Mouse (Mus musculus) hindbrain, embryonic 15.5 days (tissue): ENCODE results near the gene Palm2. TPM values are rescaled to one million over a fixed set of nuclear protein-coding genes. Genes with fewer than 3 reads are reported as not detected.
A peak's percentile ranks its signal among the peaks of the same experiment; 100 is the strongest.

ENCODE experiments used
- ATAC-seq: fragments of 200-750 bp; cut with Nextera tagmentation; 2 replicates; pipeline ENCODE4 v1.8.0; 2017; ENCODE audit warnings: low read depth, moderate number of reproducible peaks, moderate TSS enrichment; ENCODE audit not compliant: low FRiP score
- H3K27ac ChIP-seq: fragments of 300-500 bp; sonication (generic); replicated peaks from 2 replicates; pipeline ENCODE4 v1.5.1; 2015; ENCODE audit warnings: mild to moderate bottlenecking, inconsistent platforms
- H3K27me3 ChIP-seq: fragments of 300-500 bp; sonication (generic); 2 replicates; pipeline ENCODE4 v1.6.1; 2015; ENCODE audit warnings: control low read depth, inconsistent platforms
- H3K36me3 ChIP-seq: fragments of 300-500 bp; sonication (generic); 2 replicates; pipeline ENCODE4 v1.6.1; 2015; ENCODE audit warnings: control low read depth, inconsistent platforms
- H3K4me1 ChIP-seq: fragments of 300-500 bp; sonication (generic); replicated peaks from 2 replicates; pipeline ENCODE4 v1.6.1; 2015; ENCODE audit warnings: control low read depth, inconsistent platforms
- H3K4me2 ChIP-seq: fragments of 300-500 bp; sonication (generic); 2 replicates; pipeline ENCODE4 v1.6.1; 2015; ENCODE audit warnings: moderate library complexity, mild to moderate bottlenecking, inconsistent platforms
- H3K4me3 ChIP-seq: fragments of 300-500 bp; sonication (generic); 2 replicates; pipeline ENCODE4 v1.5.1; 2015; ENCODE audit warnings: mild to moderate bottlenecking, inconsistent platforms
- H3K9ac ChIP-seq: fragments of 300-500 bp; sonication (generic); 2 replicates; pipeline ENCODE4 v1.6.1; 2015; ENCODE audit warnings: inconsistent platforms
- H3K9me3 ChIP-seq: fragments of 300-500 bp; sonication (generic); 2 replicates; pipeline ENCODE4 v1.6.1; 2016; ENCODE audit warnings: control low read depth, inconsistent platforms
- WGBS: fragments of 180-500 bp; shearing (Covaris S2); methylation state at CpG from one replicate; pipeline ENCODE4 v1.1.7; 2015; 5-methylcytosine and 5-hydroxymethylcytosine counted together
- polyA plus RNA-seq: library from polyadenylated mRNA; unstranded; fragments of >200 nt; fragmentation: Nextera tagmentation; extraction: Ambion mirVana; gene quantifications from 2 replicates; pipeline ENCODE4 v1.2.1, GENCODE M21; 2015

Palm2 gene
- polyA plus RNA-seq, 1 experiment from 2014 or later: 21.6 TPM

DNA sequence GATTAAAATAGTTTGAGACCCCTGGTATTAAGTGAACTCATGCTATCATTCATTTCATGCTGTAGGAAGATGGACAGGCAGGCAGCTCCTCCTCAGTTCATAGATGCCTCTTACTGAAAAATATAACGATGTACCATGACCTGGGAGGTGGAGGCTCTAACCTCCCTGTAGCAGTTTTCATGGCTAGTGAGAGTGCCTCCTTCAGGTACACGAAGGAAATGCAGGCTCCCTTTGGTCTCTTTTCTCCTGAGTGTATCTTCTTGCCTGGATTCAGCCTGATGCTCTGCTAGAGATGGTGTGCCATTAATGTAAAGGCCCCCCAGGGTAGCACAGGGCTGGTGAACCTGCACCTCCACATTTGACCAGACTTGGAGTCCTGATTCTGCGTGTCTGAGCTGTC lies 222.8 kb downstream of the Palm2 start:
- H3K9ac ChIP-seq: no peak overlapping the region
- 81% methylated on average over 3 of the region's 3 CpGs for WGBS
- peaks cover 12% of the 10 kb centered on the region; the same call in 1 of the 2 replicates for H3K36me3 ChIP-seq
- H3K4me3 ChIP-seq: no peak overlapping the region
- no peaks in the 10 kb centered on the region for H3K9me3 ChIP-seq
- H3K27me3 ChIP-seq: no peaks in the 10 kb centered on the region
- no peak overlapping the region for H3K4me2 ChIP-seq
- peaks cover 18% of the 10 kb centered on the region for H3K4me1 ChIP-seq
- ATAC-seq: no peak
- no peak overlapping the region for H3K27ac ChIP-seq

DNA sequence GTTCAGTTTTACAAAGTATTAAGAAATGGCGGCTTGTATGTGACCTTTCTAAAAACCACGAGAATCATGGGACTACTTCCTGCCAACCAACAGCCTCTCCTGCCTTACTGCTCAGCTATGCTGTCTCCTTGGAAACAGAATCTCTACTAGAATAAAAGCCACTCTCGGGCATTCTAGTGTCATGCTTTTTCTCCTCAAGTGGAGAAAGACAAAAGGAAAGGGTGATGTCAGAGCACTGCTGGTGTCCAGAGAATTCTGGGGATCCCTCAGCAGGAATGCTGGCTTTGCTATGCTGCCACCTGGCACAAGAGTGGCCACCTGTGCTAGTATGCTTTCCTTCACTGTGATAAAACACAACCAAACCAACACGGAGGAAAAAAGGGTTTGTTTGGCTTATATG lies 226.4 kb downstream of the Palm2 start:
- WGBS: 3% methylated on average over 4 of the region's 4 CpGs
- Histone ChIP-seq H3K27ac (peak overlapping the region; percentile 76), H3K36me3 (peaks cover 12% of the 10 kb centered on the region; the same call in 1 of the 2 replicates), H3K4me2 (peak overlapping the region; percentile 24; the same call in 1 of the 2 replicates), H3K4me1 (peaks cover 18% of the 10 kb centered on the region), H3K9me3 (no peaks in the 10 kb centered on the region), H3K4me3 (no peak overlapping the region), H3K27me3 (no peaks in the 10 kb centered on the region), H3K9ac (no peak overlapping the region)
- peak; percentile 77; the same call in 1 of the 2 replicates for ATAC-seq

DNA sequence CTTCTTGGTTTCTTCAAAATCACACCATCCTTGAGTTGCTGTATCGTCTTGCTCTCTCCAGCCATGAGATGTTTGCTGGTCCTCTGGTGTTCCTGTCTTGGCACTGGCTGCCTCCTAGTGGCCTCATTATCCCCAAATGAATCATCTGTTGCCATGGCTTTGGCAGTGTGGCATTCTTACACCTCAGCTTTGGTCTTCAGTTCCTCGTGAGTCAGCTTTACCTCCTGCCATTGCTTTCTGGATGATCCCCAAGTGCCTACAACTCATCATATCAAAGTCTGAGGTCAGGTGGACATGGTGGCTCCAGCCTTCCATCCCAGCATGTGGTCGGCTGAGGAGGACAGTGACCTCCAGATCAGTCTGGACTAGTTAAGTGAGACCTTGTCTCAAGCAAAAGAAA lies 232.1 kb downstream of the Palm2 start:
- WGBS: 69% methylated on average over 3 of the region's 3 CpGs
- no peaks in the 10 kb centered on the region for H3K27me3 ChIP-seq
- H3K4me1 ChIP-seq: peaks cover 2% of the 10 kb centered on the region
- no peak overlapping the region for H3K27ac ChIP-seq
- H3K4me2 ChIP-seq: no peak overlapping the region
- H3K36me3 ChIP-seq: no peaks in the 10 kb centered on the region
- no peak for ATAC-seq
- no peak overlapping the region for H3K4me3 ChIP-seq
- H3K9ac ChIP-seq: no peak overlapping the region
- H3K9me3 ChIP-seq: no peaks in the 10 kb centered on the region

DNA sequence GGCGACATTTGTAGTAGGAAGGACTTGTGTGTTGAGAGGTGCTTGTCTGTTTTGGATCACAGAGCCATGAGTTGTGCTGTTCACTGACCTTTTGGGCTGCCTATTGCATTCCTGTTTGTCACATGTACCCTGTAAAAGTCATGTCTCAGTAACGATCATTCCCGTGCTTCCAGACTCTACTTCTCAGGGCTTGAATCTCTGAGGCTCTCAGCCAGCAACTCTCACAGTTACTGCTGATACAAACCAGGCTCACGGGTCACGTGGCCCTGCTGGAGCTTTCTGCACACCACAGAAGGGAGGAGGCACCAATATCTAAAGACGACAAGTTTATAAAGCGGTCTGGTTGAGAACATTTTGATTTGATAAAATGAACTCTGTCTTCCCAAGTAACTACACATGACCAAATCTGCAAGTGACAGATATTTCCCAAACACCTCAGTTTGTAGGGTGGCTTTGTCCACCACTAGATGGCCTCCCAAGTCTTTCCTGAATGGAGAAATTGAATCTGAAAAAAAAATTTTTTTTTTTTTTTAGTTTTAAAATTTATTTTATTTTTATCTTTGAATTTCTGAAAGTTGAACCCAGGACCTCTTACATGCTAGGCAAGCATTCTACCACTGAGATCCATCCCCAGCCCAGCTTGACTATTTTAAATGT lies 236.9 kb downstream of the Palm2 start:
- H3K36me3 ChIP-seq: no peaks in the 10 kb centered on the region
- no peaks in the 10 kb centered on the region for H3K27me3 ChIP-seq
- H3K4me3 ChIP-seq: no peak overlapping the region
- no peak overlapping the region for H3K9ac ChIP-seq
- no peak overlapping the region for H3K4me2 ChIP-seq
- no peaks in the 10 kb centered on the region for H3K9me3 ChIP-seq
- 74% methylated on average over 7 of the region's 7 CpGs for WGBS
- no peak for ATAC-seq
- H3K4me1 ChIP-seq: peaks cover 15% of the 10 kb centered on the region
- H3K27ac ChIP-seq: no peak overlapping the region

DNA sequence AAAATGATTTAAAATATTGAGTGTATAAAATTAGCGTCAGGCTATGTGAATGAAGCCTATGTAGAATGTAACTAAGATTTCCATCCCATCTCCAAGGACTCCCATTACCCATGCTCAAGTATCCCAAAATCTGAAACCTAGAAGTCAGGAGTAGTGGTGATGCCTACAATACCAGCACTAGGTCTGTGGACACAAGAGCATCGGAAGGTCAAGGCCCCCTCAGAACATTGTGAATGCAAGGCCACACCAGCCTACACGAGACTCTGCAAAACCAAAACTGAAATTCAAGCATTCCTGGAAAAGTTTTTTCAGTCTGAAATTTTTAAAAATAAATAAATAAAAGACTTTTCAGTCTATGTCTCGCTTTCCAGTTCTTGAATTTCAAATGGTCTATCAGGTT lies 238.5 kb downstream of the Palm2 start:
- peaks cover 16% of the 10 kb centered on the region for H3K4me1 ChIP-seq
- no peaks in the 10 kb centered on the region for H3K27me3 ChIP-seq
- H3K4me3 ChIP-seq: no peak overlapping the region
- no peak for ATAC-seq
- H3K4me2 ChIP-seq: no peak overlapping the region
- whole genome bisulfite sequencing: 81% methylated on average over 4 of the region's 4 CpGs
- no peak overlapping the region for H3K27ac ChIP-seq
- no peaks in the 10 kb centered on the region for H3K36me3 ChIP-seq
- H3K9ac ChIP-seq: no peak overlapping the region
- H3K9me3 ChIP-seq: no peaks in the 10 kb centered on the region

DNA sequence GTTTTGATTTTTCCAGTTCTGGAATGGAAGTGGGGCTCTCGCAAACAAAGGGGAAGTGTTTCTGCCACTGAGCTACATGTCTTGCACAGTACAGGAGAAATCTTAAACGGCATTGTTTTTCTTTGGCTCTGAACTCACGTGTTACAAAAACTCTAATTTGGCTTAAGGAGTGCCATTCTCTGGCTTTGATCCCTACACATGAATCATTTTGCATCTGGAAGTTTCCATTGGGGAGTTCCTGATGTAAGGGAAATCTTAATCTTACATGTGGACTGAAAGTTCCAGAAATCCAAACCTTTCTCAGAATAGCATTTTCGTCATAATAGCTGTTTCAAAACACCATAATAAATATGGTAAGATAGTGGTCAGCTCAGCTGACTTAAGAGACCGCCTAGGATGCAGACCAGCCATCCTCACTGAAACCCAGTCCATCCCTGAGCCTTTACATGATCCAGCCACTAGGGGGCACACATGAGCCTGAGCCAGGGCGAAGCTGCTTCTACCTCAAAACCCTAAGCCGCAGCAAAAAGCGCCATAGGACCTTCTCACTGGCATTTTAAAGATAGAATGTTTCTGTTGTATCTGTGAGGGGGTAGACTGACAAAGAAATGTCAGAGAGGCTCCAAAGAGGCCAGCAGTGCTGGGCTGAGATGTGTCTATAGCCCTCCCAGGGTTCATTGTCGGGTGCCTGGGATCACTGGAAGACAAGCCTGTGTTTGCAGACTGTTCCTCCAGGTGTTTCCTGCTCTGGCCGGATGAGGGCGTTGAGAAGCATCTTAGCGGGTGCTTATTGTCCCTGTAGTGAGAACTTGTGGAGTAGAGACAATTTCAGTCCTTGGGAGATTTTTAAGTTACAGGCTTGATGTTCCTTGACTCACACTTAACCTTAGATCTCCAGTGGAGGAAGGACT lies 239.2 kb downstream of the Palm2 start:
- H3K4me1 ChIP-seq: peaks cover 16% of the 10 kb centered on the region
- peak overlapping the region; percentile 50 for H3K4me2 ChIP-seq
- ATAC-seq: peak; percentile 64; the same call in 1 of the 2 replicates
- H3K9ac ChIP-seq: no peak overlapping the region
- WGBS: 17% methylated on average over 12 of the region's 12 CpGs
- H3K9me3 ChIP-seq: no peaks in the 10 kb centered on the region
- H3K27ac ChIP-seq: no peak overlapping the region
- peak overlapping the region; percentile 15; the same call in 1 of the 2 replicates for H3K4me3 ChIP-seq
- H3K27me3 ChIP-seq: no peaks in the 10 kb centered on the region
- no peaks in the 10 kb centered on the region for H3K36me3 ChIP-seq

DNA sequence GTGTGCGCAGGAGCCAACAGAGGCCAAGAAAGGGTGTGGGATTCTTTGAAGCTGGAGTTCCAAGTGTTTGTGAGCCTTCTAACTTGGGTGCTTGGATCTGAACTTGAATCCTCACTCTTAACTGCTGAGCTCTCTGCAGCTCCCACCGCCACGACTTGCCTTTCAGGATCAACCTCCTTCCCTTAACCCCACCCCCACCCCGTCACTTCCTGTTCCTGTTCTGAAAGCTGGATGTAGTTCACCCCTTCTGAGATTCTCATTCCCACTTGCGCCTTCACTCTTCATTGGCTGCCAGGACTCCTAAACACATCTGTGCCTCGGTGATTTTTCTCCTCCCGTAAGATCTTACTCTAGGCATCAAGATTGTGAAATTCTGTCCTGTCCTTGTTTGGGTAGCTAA lies 240.3 kb downstream of the Palm2 start:
- Histone ChIP-seq H3K4me3 (no peak overlapping the region), H3K27ac (peak overlapping the region; percentile 21; the same call in 1 of the 2 replicates), H3K4me2 (no peak overlapping the region), H3K36me3 (no peaks in the 10 kb centered on the region), H3K9ac (no peak overlapping the region), H3K9me3 (no peaks in the 10 kb centered on the region), H3K4me1 (peaks cover 16% of the 10 kb centered on the region), H3K27me3 (no peaks in the 10 kb centered on the region)
- 76% methylated on average over 7 of the region's 7 CpGs for WGBS
- ATAC-seq: no peak

DNA sequence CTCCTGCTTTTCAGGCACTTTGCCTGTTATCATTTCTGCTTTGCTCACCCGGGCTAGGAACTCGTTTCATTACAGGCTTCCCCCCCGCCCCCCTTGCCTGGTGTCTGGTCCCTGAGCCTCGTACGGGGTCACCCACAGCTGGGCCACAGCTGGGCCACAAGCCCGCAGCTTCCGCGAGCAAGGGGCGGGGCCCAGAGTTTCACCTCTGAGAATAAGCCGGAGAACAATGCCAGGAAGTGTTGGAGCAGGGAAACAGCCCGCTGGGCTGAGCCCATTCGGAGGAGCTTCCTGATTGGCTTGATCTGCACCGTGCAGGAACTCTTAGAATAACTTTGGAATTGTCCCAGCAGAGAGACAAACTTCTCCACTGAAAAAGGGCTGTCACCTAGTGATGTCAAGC lies 241.3 kb downstream of the Palm2 start:
- Histone ChIP-seq H3K9ac (no peak overlapping the region), H3K27ac (0 out of 2 replicates have a peak overlapping the region, but pooled peaks have one; percentile 21), H3K4me3 (no peak overlapping the region)

DNA sequence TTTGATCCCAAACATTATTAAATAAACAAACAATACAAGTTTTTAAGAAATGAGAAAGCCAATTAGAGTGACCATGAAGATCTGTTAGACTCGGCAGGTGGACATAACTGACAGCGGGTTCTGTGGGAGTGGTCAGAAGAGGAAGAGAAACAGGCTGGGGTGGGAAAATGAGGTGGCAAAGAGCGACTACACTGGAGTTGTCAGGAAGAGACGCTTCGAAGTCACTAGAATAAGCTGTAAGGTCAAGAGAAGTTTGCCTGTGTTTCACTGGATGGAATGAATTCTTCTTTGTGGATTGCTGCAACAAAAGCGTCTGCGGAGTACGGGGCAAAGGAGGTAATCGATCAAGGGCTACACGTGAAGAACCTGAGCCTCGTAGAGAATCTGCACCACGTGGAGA lies 243.9 kb downstream of the Palm2 start:
- WGBS: 84% methylated on average over 12 of the region's 12 CpGs
- ATAC-seq: no peak
- no peaks in the 10 kb centered on the region for H3K36me3 ChIP-seq
- H3K27me3 ChIP-seq: no peaks in the 10 kb centered on the region
- no peaks in the 10 kb centered on the region for H3K9me3 ChIP-seq
- H3K4me2 ChIP-seq: no peak overlapping the region
- H3K27ac ChIP-seq: no peak overlapping the region
- no peak overlapping the region for H3K4me3 ChIP-seq
- H3K9ac ChIP-seq: no peak overlapping the region
- peaks cover 20% of the 10 kb centered on the region for H3K4me1 ChIP-seq

More for the DNA sequence above, 241.3 kb downstream of the Palm2 start:
- Histone ChIP-seq H3K36me3 (no peaks in the 10 kb centered on the region), H3K27me3 (no peaks in the 10 kb centered on the region), H3K9me3 (no peaks in the 10 kb centered on the region), H3K4me1 (peaks cover 16% of the 10 kb centered on the region), H3K4me2 (peak overlapping the region; percentile 43)
- 0 out of 2 replicates have a peak, but pooled peaks have one; percentile 24 for ATAC-seq
- WGBS: 0% methylated on average over 13 of the region's 13 CpGs

DNA sequence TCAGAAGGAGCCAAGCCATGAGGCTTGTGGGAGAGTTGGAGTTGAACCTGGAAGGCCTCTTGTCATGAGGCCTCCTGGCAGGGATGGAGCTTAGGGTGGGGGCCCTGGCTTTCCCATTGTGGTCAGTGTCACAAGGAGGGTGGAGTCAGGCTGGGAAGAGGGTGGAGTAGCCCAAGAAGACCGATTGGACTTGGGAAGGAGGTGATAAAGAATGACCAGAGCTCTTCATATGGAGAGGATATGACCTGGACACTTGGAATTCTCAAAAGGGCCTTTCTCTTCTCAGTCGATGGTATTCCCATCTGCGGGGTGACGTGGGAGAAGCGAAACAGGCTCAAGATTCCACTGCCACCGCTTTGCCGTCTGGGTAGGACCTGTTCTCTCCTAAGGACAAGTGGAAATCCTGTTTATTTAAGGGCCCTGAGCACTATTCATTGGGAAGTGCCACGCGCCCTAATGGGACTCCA lies 245.0 kb downstream of the Palm2 start:
- no peak overlapping the region for H3K27ac ChIP-seq
- no peak overlapping the region for H3K9ac ChIP-seq
- peaks cover 20% of the 10 kb centered on the region for H3K4me1 ChIP-seq
- no peaks in the 10 kb centered on the region for H3K36me3 ChIP-seq
- no peaks in the 10 kb centered on the region for H3K27me3 ChIP-seq
- no peaks in the 10 kb centered on the region for H3K9me3 ChIP-seq
- no peak overlapping the region for H3K4me3 ChIP-seq
- no peak for ATAC-seq
- WGBS: 73% methylated on average over 9 of the region's 9 CpGs
- no peak overlapping the region for H3K4me2 ChIP-seq

DNA sequence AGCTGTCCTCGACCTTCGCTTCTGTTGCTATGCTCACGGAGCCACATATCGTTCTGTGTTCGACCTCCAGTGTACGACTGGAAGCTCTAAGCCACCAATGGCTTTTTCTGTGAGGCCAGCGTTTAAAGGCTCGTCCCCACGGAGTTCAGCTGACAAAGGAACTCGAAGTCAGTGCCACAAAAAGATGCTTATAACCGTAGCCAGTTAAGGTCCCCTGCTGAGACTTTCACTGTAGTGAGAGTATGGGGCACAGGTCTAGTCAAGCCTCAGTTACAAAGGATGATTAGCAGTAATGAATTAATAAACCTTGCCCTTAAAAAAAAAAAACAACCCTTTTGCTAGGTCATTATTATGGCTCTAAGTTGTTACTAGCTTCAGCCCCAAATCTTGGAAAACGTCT lies 246.1 kb downstream of the Palm2 start:
- H3K4me3 ChIP-seq: no peak overlapping the region
- no peak overlapping the region for H3K4me2 ChIP-seq
- ATAC-seq: no peak
- H3K36me3 ChIP-seq: no peaks in the 10 kb centered on the region
- peaks cover 12% of the 10 kb centered on the region; the same call in 1 of the 2 replicates for H3K4me1 ChIP-seq
- no peak overlapping the region for H3K27ac ChIP-seq
- no peaks in the 10 kb centered on the region for H3K9me3 ChIP-seq
- 40% methylated on average over 12 of the region's 12 CpGs for WGBS
- no peaks in the 10 kb centered on the region for H3K27me3 ChIP-seq
- no peak overlapping the region for H3K9ac ChIP-seq

DNA sequence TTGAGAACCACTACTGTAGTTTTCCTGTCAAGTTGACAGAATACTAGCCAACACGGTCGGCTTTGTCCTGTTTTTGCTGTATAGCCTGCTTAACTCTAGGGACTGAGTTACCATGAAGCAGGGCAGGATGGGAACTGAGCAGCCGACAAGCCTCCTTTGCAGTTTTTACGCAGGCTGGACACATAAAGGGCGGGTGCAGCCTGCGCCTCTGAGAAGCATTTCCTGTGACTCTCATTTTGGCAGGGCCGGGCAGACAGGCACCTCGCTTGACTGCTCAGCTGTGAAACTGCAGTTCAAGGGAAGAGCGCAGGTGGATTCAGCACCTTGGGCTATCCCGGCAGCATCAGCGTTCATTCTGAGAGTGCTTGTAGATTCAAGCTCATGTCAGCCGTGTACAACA lies 247.5 kb downstream of the Palm2 start:
- 54% methylated on average over 12 of the region's 12 CpGs for WGBS
- Histone ChIP-seq H3K9me3 (no peaks in the 10 kb centered on the region), H3K27me3 (no peaks in the 10 kb centered on the region), H3K9ac (no peak overlapping the region), H3K4me3 (no peak overlapping the region), H3K27ac (no peak overlapping the region), H3K4me2 (no peak overlapping the region), H3K4me1 (0 out of 2 replicates have a peak, but pooled peaks cover 4% of the 10 kb centered on the region), H3K36me3 (no peaks in the 10 kb centered on the region)
- ATAC-seq: 0 out of 2 replicates have a peak, but pooled peaks have one; percentile 42
